Mouse (Mus musculus): ENCODE data around the gene Gopc. TPM values are rescaled to one million over a fixed set of nuclear protein-coding genes. Genes with fewer than 3 reads are reported as not detected.

Gene Gopc
- polyA plus RNA-seq, 1 experiment from 2014 or later, result 15.9 TPM

DNA sequence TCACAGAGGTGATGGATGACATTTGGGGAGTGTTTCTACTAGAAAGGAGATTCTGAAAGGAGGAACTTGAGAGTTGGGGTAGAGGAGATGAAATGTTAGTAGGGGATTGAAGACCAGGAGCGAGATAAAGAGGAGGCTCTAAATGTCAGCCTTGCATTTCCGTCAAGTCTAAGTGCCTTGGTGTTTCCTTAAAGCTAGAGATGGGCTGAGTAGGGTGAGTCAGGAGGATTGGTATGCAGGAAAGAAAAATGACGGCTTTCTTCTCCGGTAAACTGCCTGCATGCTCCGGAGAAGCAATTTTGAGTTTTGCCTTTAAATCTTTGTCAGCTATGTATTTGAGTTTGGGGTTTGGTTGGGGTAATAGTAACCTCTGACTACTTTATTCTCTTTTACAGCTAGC lies 37.0 kb upstream of the Gopc start:
- Histone ChIP-seq H3K27ac (ENCODE audit: low read depth, low read length) (no peak overlapping the region), H3K9me3 (replicated peaks; ENCODE audit: control insufficient read depth, low read length) (no peaks in the 10 kb centered on the region), H3K4me3 (ENCODE audit: low read depth, low read length) (peak overlapping the region; percentile 96), H3K4me1 (ENCODE audit: control insufficient read depth, insufficient read depth, low read length) (peaks cover 13% of the 10 kb centered on the region), H3K4me2 (peak overlapping the region; percentile 72), H3K27me3 (ENCODE audit: control insufficient read depth, insufficient read depth, low read length) (no peaks in the 10 kb centered on the region), H3K9ac (ENCODE audit: low read depth, low read length) (peak overlapping the region; percentile 95), H3K36me3 (ENCODE audit: control insufficient read depth, insufficient read depth, low read length) (no peaks in the 10 kb centered on the region)
- no peak for ATAC-seq (replicated peaks; ENCODE audit: insufficient number of reproducible peaks, low FRiP score, low TSS enrichment)
- WGBS (ENCODE audit: insufficient replicate concordance), result 34% methylated on average over 5 of the region's 5 CpGs

GRCm38 (mm10) chr10:52417998-52418860 lies 36.3 kb upstream of the Gopc start:
- H3K27me3 ChIP-seq (ENCODE audit: control insufficient read depth, insufficient read depth, low read length), result no peaks in the 10 kb centered on the region
- no peaks in the 10 kb centered on the region for H3K36me3 ChIP-seq (ENCODE audit: control insufficient read depth, insufficient read depth, low read length)
- H3K9ac ChIP-seq (ENCODE audit: low read depth, low read length), result peak overlapping the region; percentile 95
- H3K4me2 ChIP-seq, result peak overlapping the region; percentile 72
- peak; percentile 64 for ATAC-seq (replicated peaks; ENCODE audit: insufficient number of reproducible peaks, low FRiP score, low TSS enrichment)
- H3K4me3 ChIP-seq (ENCODE audit: low read depth, low read length), result peak overlapping the region; percentile 96
- WGBS (ENCODE audit: insufficient replicate concordance), result 2% methylated on average over 39 of the region's 39 CpGs
- no peaks in the 10 kb centered on the region for H3K9me3 ChIP-seq (replicated peaks; ENCODE audit: control insufficient read depth, low read length)
- peak overlapping the region; percentile 84 for H3K27ac ChIP-seq (ENCODE audit: low read depth, low read length)
- H3K4me1 ChIP-seq (ENCODE audit: control insufficient read depth, insufficient read depth, low read length), result peaks cover 13% of the 10 kb centered on the region

DNA sequence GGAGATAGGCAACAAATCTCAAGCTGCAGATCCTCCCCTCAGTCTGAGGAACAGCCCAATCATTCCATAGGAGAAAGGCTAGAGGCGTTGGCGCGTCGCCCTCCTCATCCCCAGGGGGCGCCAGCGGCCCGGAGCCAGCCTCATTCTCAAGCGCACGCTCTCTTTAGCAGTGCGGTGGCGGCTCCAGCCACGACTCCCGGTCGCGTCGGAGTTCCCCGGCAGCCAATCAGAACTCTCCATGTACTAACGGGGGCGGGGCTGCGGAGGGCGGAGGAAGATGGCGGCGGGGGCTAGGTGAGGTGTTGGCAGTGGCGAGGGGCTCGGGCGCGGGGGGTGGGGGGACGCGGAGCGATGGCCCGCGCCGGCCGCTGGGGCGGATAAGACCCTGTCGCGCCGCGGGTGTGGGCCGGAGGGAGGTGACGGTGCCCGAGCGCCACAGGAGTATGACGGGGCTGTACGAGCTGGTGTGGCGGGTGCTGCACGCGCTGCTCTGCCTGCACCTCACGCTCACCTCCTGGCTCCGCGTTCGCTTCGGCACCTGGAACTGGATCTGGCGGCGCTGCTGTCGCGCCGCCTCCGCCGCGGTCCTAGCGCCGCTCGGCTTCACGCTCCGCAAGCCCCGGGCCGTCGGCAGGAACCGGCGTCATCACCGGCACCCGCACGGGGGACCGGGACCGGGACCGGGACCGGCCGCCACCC lies 35.5 kb upstream of the Gopc start, which contains the start of gene Nus1:
Gene Nus1 (plus strand): TSS at position 249 of the 699 bp plus-strand sequence.
- ATAC-seq (replicated peaks; ENCODE audit: insufficient number of reproducible peaks, low FRiP score, low TSS enrichment), result peak; percentile 97
- Histone ChIP-seq H3K9ac (ENCODE audit: low read depth, low read length) (peak within 1 kb of the TSS; percentile 95), H3K9me3 (replicated peaks; ENCODE audit: control insufficient read depth, low read length) (no peaks in the 10 kb centered on the region), H3K27me3 (ENCODE audit: control insufficient read depth, insufficient read depth, low read length) (no peaks in the 10 kb centered on the region), H3K4me2 (peak within 1 kb of the TSS; percentile 72), H3K4me1 (ENCODE audit: control insufficient read depth, insufficient read depth, low read length) (peaks cover 13% of the 10 kb centered on the region), H3K36me3 (ENCODE audit: control insufficient read depth, insufficient read depth, low read length) (no peaks in the 10 kb centered on the region), H3K4me3 (ENCODE audit: low read depth, low read length) (peak within 1 kb of the TSS; percentile 96), H3K27ac (ENCODE audit: low read depth, low read length) (peak within 1 kb of the TSS; percentile 84)
- under 1% methylated on average over 51 of the region's 79 CpGs for WGBS (ENCODE audit: insufficient replicate concordance)

DNA sequence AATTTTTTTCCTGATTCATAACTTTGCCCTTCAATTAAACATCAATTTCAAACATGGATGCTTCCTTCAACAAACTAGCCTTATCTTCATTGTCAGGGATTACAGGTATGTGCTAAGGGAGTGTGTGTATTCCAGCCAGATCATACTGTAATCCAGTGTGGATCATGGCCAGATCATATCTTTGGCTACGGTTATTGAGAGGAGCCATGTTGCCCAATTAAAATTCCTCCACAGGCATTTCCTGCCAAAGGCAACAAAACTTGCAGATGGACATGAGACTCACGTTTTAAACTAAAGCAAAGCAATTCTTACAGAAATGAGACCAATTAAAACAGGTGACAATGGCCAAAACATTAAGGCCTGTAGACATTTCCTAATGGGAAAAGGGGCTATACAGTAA lies 34.5 kb upstream of the Gopc start:
- Histone ChIP-seq H3K4me1 (ENCODE audit: control insufficient read depth, insufficient read depth, low read length) (peaks cover 9% of the 10 kb centered on the region), H3K27ac (ENCODE audit: low read depth, low read length) (no peak overlapping the region), H3K9me3 (replicated peaks; ENCODE audit: control insufficient read depth, low read length) (no peaks in the 10 kb centered on the region), H3K4me2 (peak overlapping the region; percentile 60), H3K4me3 (ENCODE audit: low read depth, low read length) (no peak overlapping the region), H3K36me3 (ENCODE audit: control insufficient read depth, insufficient read depth, low read length) (no peaks in the 10 kb centered on the region), H3K9ac (ENCODE audit: low read depth, low read length) (no peak overlapping the region), H3K27me3 (ENCODE audit: control insufficient read depth, insufficient read depth, low read length) (no peaks in the 10 kb centered on the region)
- ATAC-seq (replicated peaks; ENCODE audit: insufficient number of reproducible peaks, low FRiP score, low TSS enrichment), result no peak
- WGBS (ENCODE audit: insufficient replicate concordance), result 53% methylated on average over 2 of the region's 2 CpGs

GRCm38 (mm10) chr10:52415020-52415419 lies 33.1 kb upstream of the Gopc start:
- no peaks in the 10 kb centered on the region; the same call in 1 of the 2 replicates for H3K27me3 ChIP-seq (ENCODE audit: control insufficient read depth, insufficient read depth, low read length)
- H3K36me3 ChIP-seq (ENCODE audit: control insufficient read depth, insufficient read depth, low read length), result no peaks in the 10 kb centered on the region
- peaks cover 9% of the 10 kb centered on the region for H3K4me1 ChIP-seq (ENCODE audit: control insufficient read depth, insufficient read depth, low read length)
- H3K9me3 ChIP-seq (replicated peaks; ENCODE audit: control insufficient read depth, low read length), result no peaks in the 10 kb centered on the region
- H3K4me2 ChIP-seq, result no peak overlapping the region
- no peak overlapping the region for H3K9ac ChIP-seq (ENCODE audit: low read depth, low read length)
- H3K27ac ChIP-seq (ENCODE audit: low read depth, low read length), result no peak overlapping the region
- no peak for ATAC-seq (replicated peaks; ENCODE audit: insufficient number of reproducible peaks, low FRiP score, low TSS enrichment)
- 76% methylated on average over 2 of the region's 2 CpGs for whole genome bisulfite sequencing (ENCODE audit: insufficient replicate concordance)
- no peak overlapping the region for H3K4me3 ChIP-seq (ENCODE audit: low read depth, low read length)

- ATAC-seq (replicated peaks; ENCODE audit: insufficient number of reproducible peaks, low FRiP score, low TSS enrichment), result no peak
- no peaks in the 10 kb centered on the region for H3K36me3 ChIP-seq (ENCODE audit: control insufficient read depth, insufficient read depth, low read length)
- no peak overlapping the region for H3K4me2 ChIP-seq
- 88% methylated on average over 2 of the region's 2 CpGs for WGBS (ENCODE audit: insufficient replicate concordance)
- H3K9me3 ChIP-seq (replicated peaks; ENCODE audit: control insufficient read depth, low read length), result no peaks in the 10 kb centered on the region
- H3K27me3 ChIP-seq (ENCODE audit: control insufficient read depth, insufficient read depth, low read length), result no peaks in the 10 kb centered on the region; the same call in 1 of the 2 replicates
- no peak overlapping the region for H3K27ac ChIP-seq (ENCODE audit: low read depth, low read length)
- H3K4me1 ChIP-seq (ENCODE audit: control insufficient read depth, insufficient read depth, low read length), result no peaks in the 10 kb centered on the region
- H3K9ac ChIP-seq (ENCODE audit: low read depth, low read length), result no peak overlapping the region
- no peak overlapping the region for H3K4me3 ChIP-seq (ENCODE audit: low read depth, low read length)
Measured at GRCm38 (mm10) chr10:52407526-52407925, 25.6 kb upstream of the Gopc start.

DNA sequence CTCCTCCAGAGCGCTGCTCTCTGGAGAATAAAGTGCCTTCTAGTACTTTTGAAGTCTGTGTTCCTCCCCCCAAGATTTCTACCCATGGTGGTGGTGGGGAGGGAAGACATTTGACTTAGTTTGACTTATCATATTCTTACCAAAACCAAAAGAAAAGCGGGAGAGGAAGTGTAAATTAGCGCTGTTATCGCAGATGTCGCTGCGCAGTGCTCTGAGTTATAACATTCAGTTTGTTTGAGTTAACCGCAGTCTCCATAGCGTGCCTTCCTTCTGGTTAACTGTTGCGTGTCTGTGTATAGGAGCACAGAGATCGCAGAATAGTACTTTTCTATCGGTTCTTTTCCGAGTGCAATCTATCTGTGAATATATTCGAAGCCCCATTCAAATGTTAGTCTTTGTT lies 23.2 kb upstream of the Gopc start:
- WGBS (ENCODE audit: insufficient replicate concordance), result 82% methylated on average over 13 of the region's 13 CpGs
- Histone ChIP-seq H3K4me3 (ENCODE audit: low read depth, low read length) (no peak overlapping the region), H3K9me3 (replicated peaks; ENCODE audit: control insufficient read depth, low read length) (no peaks in the 10 kb centered on the region), H3K4me2 (no peak overlapping the region), H3K4me1 (ENCODE audit: control insufficient read depth, insufficient read depth, low read length) (no peaks in the 10 kb centered on the region), H3K36me3 (ENCODE audit: control insufficient read depth, insufficient read depth, low read length) (no peaks in the 10 kb centered on the region), H3K27ac (ENCODE audit: low read depth, low read length) (no peak overlapping the region), H3K9ac (ENCODE audit: low read depth, low read length) (no peak overlapping the region), H3K27me3 (ENCODE audit: control insufficient read depth, insufficient read depth, low read length) (no peaks in the 10 kb centered on the region; the same call in 1 of the 2 replicates)
- ATAC-seq (replicated peaks; ENCODE audit: insufficient number of reproducible peaks, low FRiP score, low TSS enrichment), result no peak

- H3K4me1 ChIP-seq (ENCODE audit: control insufficient read depth, insufficient read depth, low read length), result no peaks in the 10 kb centered on the region
- H3K9ac ChIP-seq (ENCODE audit: low read depth, low read length), result no peak overlapping the region
- H3K27me3 ChIP-seq (ENCODE audit: control insufficient read depth, insufficient read depth, low read length), result no peaks in the 10 kb centered on the region
- no peak for ATAC-seq (replicated peaks; ENCODE audit: insufficient number of reproducible peaks, low FRiP score, low TSS enrichment)
- H3K27ac ChIP-seq (ENCODE audit: low read depth, low read length), result no peak overlapping the region
- H3K4me3 ChIP-seq (ENCODE audit: low read depth, low read length), result no peak overlapping the region
- no peaks in the 10 kb centered on the region for H3K36me3 ChIP-seq (ENCODE audit: control insufficient read depth, insufficient read depth, low read length)
- no peak overlapping the region for H3K4me2 ChIP-seq
- no peaks in the 10 kb centered on the region for H3K9me3 ChIP-seq (replicated peaks; ENCODE audit: control insufficient read depth, low read length)
- 62% methylated on average over 3 of the region's 3 CpGs for WGBS (ENCODE audit: insufficient replicate concordance)
Measured at GRCm38 (mm10) chr10:52399722-52400121, 17.8 kb upstream of the Gopc start.

Measured in heart, embryonic 11.5 days (tissue).